Mouse (Mus musculus) lung, postnatal 10 days (tissue): Measurements from ENCODE around the gene Cdc6.
"Not testable (repeated sequence)": the region's sequence is repeated elsewhere in the genome, so short reads cannot be mapped to it uniquely, and the experiment has no call there.

Experiments used
- DNase-seq: peaks from one replicate; pipeline ENCODE4 v3.0.0; 2021

Gene Cdc6

DNA sequence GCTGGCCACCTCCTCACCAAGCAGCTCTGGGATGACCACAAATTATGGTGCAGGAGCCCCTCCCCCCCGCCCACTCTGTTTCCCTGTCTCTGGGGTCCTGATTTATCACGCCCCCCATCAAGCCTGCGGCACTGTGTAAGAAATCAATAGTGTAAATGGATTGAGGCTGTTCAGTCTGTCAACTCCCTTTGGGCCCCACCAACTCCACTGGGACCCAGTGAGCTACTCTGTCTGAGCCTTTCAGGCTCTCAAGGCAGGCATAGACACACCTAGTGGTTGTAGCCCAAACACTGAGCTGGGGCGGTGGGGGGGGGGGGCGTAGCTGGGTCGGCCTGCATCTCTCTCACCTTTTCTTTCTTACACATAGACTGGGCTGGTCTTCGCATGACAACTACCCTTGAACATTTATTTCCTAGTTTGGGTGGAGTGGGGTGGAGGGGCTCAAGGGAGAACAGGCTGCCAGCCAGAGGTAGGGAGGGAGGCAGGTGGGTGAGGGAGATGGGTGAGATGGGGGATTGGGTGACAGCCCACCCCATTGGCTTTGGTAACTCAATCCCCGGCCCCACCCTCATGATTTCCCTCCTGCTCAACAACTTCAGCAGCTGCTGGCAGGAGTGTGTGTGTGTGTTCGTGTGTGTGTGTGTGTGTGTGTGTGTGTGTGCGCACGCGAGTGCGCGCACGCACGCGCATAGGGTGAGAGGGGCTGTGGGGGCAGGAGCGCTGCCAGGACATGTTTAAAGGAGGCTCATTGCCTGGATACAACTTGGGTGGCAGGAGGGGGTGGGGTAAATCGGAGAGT is 24.9 kb downstream of the Cdc6 start:
- peak; percentile 83 for DNase-seq

- peak; percentile 89 for DNase-seq
Measured at GRCm38 (mm10) chr11:98933151-98933550, 25.6 kb downstream of the Cdc6 start.

- DNase-seq: not testable (repeated sequence)
Measured at GRCm38 (mm10) chr11:98933847-98934246, 26.2 kb downstream of the Cdc6 start.

GRCm38 (mm10) chr11:98934367-98934766 is 26.8 kb downstream of the Cdc6 start:
- no peak for DNase-seq

- DNase-seq: no peak
Measured at GRCm38 (mm10) chr11:98935123-98935522, 27.5 kb downstream of the Cdc6 start.

- peak; percentile 94 for DNase-seq
Measured at GRCm38 (mm10) chr11:98936170-98936569, 28.6 kb downstream of the Cdc6 start.

GRCm38 (mm10) chr11:98936606-98937409 is 29.2 kb downstream of the Cdc6 start:
- DNase-seq: peak; percentile 77

GRCm38 (mm10) chr11:98937410-98937913 is 29.9 kb downstream of the Cdc6 start:
- peak; percentile 95 for DNase-seq

DNA sequence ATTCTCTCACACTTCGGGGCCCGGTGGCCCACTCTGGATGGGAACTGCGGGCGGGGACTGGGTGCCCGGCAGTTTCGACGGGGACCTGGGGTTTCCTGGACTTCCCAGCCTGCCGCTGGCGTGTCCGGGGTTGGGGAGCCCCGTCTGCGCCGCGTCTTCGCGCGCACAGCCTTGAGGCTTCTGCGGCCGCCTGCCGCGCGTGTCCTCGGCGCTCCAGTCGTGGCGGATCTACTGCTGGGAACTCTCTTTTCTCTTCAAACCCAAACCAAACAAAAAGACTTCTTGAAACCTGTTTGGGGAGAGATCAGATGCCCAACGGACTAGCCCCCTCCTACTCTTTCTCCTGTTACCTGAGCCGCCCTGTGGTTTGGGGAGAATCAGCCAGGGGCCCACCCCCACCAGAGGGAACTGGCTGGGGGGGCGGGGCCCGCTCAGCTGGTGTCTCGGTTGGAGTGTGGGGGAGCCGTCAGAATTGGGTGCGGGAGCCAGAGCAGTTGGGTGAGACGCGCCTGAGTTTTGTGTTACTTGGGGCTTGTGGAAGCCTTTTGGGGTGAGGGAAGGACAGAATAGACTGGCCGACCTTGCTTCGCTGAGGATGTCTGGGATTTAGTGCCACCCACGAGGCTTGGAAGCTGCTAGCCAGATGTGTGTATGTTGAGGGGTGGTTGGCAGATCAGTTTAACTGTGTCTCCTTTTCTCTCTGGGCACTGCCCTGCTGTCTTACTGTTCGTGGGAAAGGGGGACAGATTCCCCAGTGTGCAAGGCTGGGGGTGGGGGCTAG is 30.5 kb downstream of the Cdc6 start:
- DNase-seq: peak; percentile 77

GRCm38 (mm10) chr11:98938701-98939083 is 31.1 kb downstream of the Cdc6 start:
- no peak for DNase-seq

DNA sequence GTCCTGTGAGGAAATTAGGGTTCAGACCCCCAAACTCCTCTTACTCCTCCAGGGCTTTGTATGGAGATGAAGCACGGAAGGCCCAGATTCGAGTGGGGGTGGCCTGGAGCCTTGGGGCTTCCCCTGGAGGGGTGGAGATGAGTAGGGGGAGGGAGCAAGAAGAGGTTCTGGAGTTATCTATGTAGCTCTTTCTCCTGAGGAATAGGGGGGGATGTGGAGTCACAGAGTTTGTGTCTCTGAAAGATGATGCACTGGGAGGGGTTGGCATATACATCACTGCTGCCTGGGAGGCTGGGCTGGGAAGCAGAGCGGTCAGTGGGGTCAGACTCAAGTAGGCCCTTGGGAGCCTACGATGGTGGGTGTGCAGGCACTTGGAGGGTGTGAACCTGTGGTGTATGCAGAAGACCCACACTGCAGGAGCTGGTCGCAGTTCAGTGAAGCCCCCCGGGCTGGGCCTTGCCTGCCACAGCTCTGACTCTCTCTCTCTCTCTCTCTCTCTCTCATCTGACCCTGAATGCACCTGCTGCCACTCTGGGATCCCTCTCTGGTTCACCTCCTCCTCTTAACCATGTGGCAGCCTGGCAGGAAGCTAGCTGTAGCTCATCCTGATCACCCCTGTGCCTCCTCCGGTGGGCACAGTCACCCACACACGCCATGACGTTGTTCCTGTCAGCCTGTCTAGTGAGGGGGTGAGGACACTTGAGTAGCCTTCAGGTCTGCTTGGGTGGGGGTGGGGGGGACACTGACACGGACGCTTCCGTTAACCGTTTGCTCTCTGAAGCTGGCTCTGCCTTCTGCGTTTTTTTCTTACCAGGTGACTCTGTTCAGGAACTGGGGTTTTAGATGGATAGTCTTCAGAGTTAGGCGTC is 31.7 kb downstream of the Cdc6 start:
- peak; percentile 45 for DNase-seq

GRCm38 (mm10) chr11:98939953-98940641 is 32.5 kb downstream of the Cdc6 start:
- peak; percentile 68 for DNase-seq

GRCm38 (mm10) chr11:98940776-98941175 is 33.2 kb downstream of the Cdc6 start:
- peak; percentile 21 for DNase-seq

GRCm38 (mm10) chr11:98941341-98941825 is 33.8 kb downstream of the Cdc6 start:
- peak; percentile 79 for DNase-seq

DNA sequence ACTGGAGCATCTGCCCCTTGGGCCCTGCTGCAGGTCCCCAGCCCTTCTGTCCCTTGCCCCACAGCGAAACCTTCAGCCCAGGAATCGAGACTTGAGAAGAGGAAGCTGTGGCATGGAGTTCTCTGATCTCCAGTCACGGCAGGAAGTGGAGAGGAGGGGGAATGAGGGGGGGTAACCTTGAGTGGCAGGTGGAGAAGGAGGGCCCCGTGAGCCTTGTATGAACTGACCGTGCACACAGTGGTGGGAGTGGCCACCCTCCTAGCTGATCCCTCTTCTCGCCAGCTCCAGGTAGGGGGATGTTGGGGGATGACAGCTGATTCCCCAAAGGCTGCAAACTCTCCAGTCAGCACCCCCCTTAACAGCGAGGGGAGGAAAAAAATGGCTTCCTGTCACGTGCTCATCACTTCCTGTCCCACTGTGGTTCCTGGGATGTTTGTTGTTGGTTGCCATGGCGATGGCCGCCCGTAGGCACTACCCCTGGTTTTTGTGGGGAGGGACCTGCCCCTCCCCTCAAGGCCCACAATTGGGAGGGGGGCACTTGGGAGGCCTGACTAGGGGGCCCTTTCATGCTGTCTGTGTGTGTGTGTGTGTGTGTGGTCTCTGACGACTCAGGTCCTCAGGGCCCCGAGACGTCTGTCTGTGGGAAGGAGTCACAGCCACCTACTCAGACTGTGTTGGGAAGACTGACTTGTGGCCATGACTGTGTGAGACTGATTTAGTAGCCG is 34.4 kb downstream of the Cdc6 start:
- peak; percentile 96 for DNase-seq

GRCm38 (mm10) chr11:98942555-98942922 is 34.9 kb downstream of the Cdc6 start:
- DNase-seq: no peak

- peak; percentile 89 for DNase-seq
Measured at GRCm38 (mm10) chr11:98942923-98943641, 35.5 kb downstream of the Cdc6 start.

- peak; percentile 80 for DNase-seq
Measured at GRCm38 (mm10) chr11:98943741-98944461, 36.3 kb downstream of the Cdc6 start.
